Comparison of ENCODE assay signal across 15 mouse cellular contexts in the genomic region with DNA sequence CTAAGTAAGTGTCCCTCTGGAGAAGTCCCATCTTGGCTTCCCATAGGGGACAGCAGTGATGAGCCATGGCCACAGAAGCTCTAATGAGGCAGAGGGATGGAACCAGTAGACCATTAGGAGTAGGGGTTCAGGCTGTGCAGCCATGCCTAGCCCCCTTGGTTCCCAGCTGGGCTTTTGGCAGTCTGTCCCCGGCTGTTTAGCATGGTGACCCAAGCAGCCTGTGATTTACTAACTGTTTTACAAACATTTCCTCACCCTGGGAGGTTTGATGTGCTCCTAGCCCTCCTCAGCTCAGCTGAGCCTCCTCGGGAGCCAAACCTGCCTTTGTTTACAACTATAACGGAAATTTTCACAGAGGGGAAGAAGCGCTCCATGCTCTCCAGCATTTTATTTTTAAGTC.
DNase-seq lines count a peak whose midpoint lies in the region; ATAC-seq and TF ChIP-seq lines count a peak whose summit lies in the region.
"Had no signal": no experiment of that assay in that cellular context is flagged by ENCODE, and none has a peak within 500 bp of the region (broad histone marks: within the 10 kb centered on the region; RNA-seq: fewer than 3 reads in every experiment).

No protein-coding gene starts in this region.

- intact Hi-C loops in heart, adult 2 months (cut with DNase I), result no loop called here
- intact Hi-C loops in heart, postnatal 25 days (cut with DNase I), result no loop called here
- intact Hi-C loops in left cerebral cortex, postnatal 4 days (cut with DNase I), result no loop called here
- intact Hi-C loops in left cerebral cortex, postnatal 25 days (cut with DNase I), result no loop called here

- H3K9ac ChIP-seq in heart, adult 2 months (ENCODE audit: low read depth, low read length), result no peak overlapping the region
- H3K9ac ChIP-seq in stomach, embryonic 14.5 days (replicated peaks; ENCODE audit: low read depth, low read length), result no peak overlapping the region
- H3K9ac ChIP-seq in neural tube, embryonic 15.5 days (replicated peaks), result no peak overlapping the region
- H3K9ac ChIP-seq: heart, embryonic 12.5 days; hindbrain, embryonic 15.5 days; limb, embryonic 13.5 days had no signal

- H3K27ac ChIP-seq in heart, adult 2 months, result peak overlapping the region; percentile 44
- H3K27ac ChIP-seq in stomach, embryonic 14.5 days (ENCODE audit: low read length), result peak overlapping the region; percentile 71; the same call in 1 of the 2 replicates
- no peak overlapping the region for H3K27ac ChIP-seq in neural tube, embryonic 15.5 days (replicated peaks)
- H3K27ac ChIP-seq: hindbrain, embryonic 15.5 days; limb, embryonic 13.5 days; macrophage had no signal

- TF ChIP-seq CTCF in heart, adult 2 months (IDR thresholded peaks at IDR 0.05), result no peak

- H3K36me3 ChIP-seq in heart, adult 2 months (ENCODE audit: control insufficient read depth, insufficient read depth, low read length), result no peaks in the 10 kb centered on the region
- no peaks in the 10 kb centered on the region for H3K36me3 ChIP-seq in stomach, embryonic 14.5 days (ENCODE audit: control insufficient read depth, insufficient read depth, low read length)
- H3K36me3 ChIP-seq in neural tube, embryonic 15.5 days, result no peaks in the 10 kb centered on the region
- H3K36me3 ChIP-seq: G1E; heart, embryonic 12.5 days; hindbrain, embryonic 15.5 days; limb, embryonic 13.5 days had no signal

- H3K27me3 ChIP-seq in heart, adult 2 months (ENCODE audit: control insufficient read depth, insufficient read depth, low read length), result no peaks in the 10 kb centered on the region
- H3K27me3 ChIP-seq in stomach, embryonic 14.5 days (ENCODE audit: control insufficient read depth, insufficient read depth, low read length), result no peaks in the 10 kb centered on the region
- no peaks in the 10 kb centered on the region for H3K27me3 ChIP-seq in neural tube, embryonic 15.5 days (replicated peaks)
- H3K27me3 ChIP-seq: hindbrain, embryonic 15.5 days; limb, embryonic 13.5 days had no signal

- no peak overlapping the region for H3K4me2 ChIP-seq in stomach, embryonic 14.5 days (replicated peaks; ENCODE audit: low read depth, low read length)
- no peak overlapping the region for H3K4me2 ChIP-seq in neural tube, embryonic 15.5 days
- H3K4me2 ChIP-seq: heart, embryonic 12.5 days; hindbrain, embryonic 15.5 days; limb, embryonic 13.5 days had no signal

- no peaks in the 10 kb centered on the region for H3K9me3 ChIP-seq in stomach, embryonic 14.5 days (ENCODE audit: control insufficient read depth, low read depth, low read length)
- H3K9me3 ChIP-seq in neural tube, embryonic 15.5 days (replicated peaks), result no peaks in the 10 kb centered on the region
- H3K9me3 ChIP-seq: G1E; heart, embryonic 12.5 days; hindbrain, embryonic 15.5 days; limb, embryonic 13.5 days had no signal

- DNase-seq in heart, adult 2 months, result no peak
- no peak for DNase-seq in heart, postnatal 25 days (ENCODE audit: low spot score)
- DNase-seq in left cerebral cortex, postnatal 4 days, result peak; percentile 41
- no peak for DNase-seq in left cerebral cortex, postnatal 25 days (ENCODE audit: low spot score in 2 of 2)
- DNase-seq in kidney, postnatal 4 days, result peak; percentile 58 to 70
- DNase-seq in left cerebral cortex, adult 18-20 months (ENCODE audit: low spot score in 2 of 2), result no peak
- DNase-seq: cerebellum, adult 18-20 months; thymus, postnatal 36 days had no signal

- TF ChIP-seq EP300 in heart, adult 2 months (IDR thresholded peaks at IDR 0.05; ENCODE audit: insufficient read depth, low read depth, low read length), result no peak

- ATAC-seq in stomach, embryonic 14.5 days (ENCODE audit: insufficient number of reproducible peaks, insufficient read depth, low FRiP score, low read depth), result no peak
- no peak for ATAC-seq in neural tube, embryonic 15.5 days (ENCODE audit: low FRiP score)

- no peak overlapping the region for H3K4me3 ChIP-seq in heart, adult 2 months
- H3K4me3 ChIP-seq in stomach, embryonic 14.5 days (ENCODE audit: low read depth, low read length), result no peak overlapping the region
- no peak overlapping the region for H3K4me3 ChIP-seq in neural tube, embryonic 15.5 days (replicated peaks)
- H3K4me3 ChIP-seq: heart, embryonic 12.5 days; hindbrain, embryonic 15.5 days; limb, embryonic 13.5 days had no signal

- H3K4me1 ChIP-seq in heart, adult 2 months (ENCODE audit: control insufficient read depth, insufficient read depth, low read length), result no peaks in the 10 kb centered on the region
- H3K4me1 ChIP-seq in stomach, embryonic 14.5 days (ENCODE audit: control insufficient read depth, insufficient read depth, low read length), result peaks cover 20% of the 10 kb centered on the region
- H3K4me1 ChIP-seq in neural tube, embryonic 15.5 days, result peaks cover 8% of the 10 kb centered on the region; the same call in 1 of the 2 replicates

- WGBS in heart, adult 2 months, result 73% methylated on average over 4 of the region's 4 CpGs
- WGBS in stomach, embryonic 14.5 days, result 33% methylated on average over 4 of the region's 4 CpGs
- WGBS in neural tube, embryonic 15.5 days, result 30% methylated on average over 4 of the region's 4 CpGs

- TF ChIP-seq POLR2A in heart, adult 2 months (IDR thresholded peaks at IDR 0.05; ENCODE audit: insufficient read depth, low read depth, low read length), result no peak

- H3K79me2 ChIP-seq in heart, adult 2 months (replicated peaks; ENCODE audit: control insufficient read depth, insufficient read depth, low read length), result no peaks in the 10 kb centered on the region

Comparison
In these comparisons a context has a peak if more than half of its experiments do, and no peak if none do; other contexts are left out.
1. DNase-seq: peak in left cerebral cortex, postnatal 4 days (single experiment) and kidney, postnatal 4 days (2 of 2); none in heart, adult 2 months (0 of 2), heart, postnatal 25 days (single experiment), left cerebral cortex, postnatal 25 days (0 of 2) and left cerebral cortex, adult 18-20 months (0 of 2).